Mouse (Mus musculus): Measurements from ENCODE around the gene Cldn24.

DNA sequence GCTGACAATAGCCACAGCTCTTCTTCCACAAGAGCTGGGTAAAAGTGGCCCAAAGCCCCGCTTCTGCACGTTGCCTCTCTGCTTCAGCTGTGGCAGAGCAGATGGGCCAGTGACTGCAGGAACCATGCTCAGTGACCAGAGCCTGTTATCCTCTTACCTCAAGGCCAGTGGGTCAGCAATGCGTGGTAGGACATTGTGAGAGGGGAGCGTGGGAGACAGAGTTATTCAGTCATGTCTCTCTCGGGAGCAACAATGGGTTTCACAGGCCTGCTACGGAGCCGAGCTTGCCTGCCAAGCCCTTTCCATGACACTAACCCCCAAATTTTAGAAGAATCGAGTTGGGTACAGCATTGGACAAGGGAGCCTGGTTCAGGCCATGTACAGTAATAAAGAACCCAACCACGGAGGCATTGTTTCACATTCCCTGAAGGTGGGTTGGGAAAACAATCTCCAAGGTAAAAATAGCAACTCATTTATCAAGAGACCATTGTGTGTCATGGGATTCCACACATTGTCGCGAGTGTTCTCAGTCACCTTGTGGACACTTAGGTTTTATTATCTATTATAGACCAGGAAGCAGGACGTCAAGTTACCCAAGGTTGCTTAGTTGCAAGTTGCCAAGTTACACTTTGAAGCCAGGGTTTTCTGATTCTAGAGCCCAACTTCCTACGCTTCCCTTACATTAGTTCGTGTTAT is 11.8 kb upstream of the Cldn24 start:
- no peak for TF ChIP-seq CTCF (conservative IDR thresholded peaks at IDR 0.05; ENCODE audit: low read length)
- no peak for TF ChIP-seq NANOG (IDR thresholded peaks at IDR 0.05; ENCODE audit: borderline replicate concordance, low read length)
- no peak for TF ChIP-seq POU5F1 (IDR thresholded peaks at IDR 0.05; ENCODE audit: borderline replicate concordance, low read length)

All from E14TG2a.4 (cell line).